Mouse (Mus musculus) ES-E14 (cell line): ENCODE data around the gene Ceacam18. TPM values are rescaled to one million over a fixed set of nuclear protein-coding genes. Genes with fewer than 3 reads are reported as not detected.

Experiments
- DNase-seq: peaks from one replicate; pipeline ENCODE4 v3.0.0-alpha.2; 2013; ENCODE audit warnings: low read depth, low spot score
- H3K27ac ChIP-seq: 2 replicates; pipeline ENCODE4 v1.5.1; 2012; ENCODE audit warnings: low read depth, mild to moderate bottlenecking, low read length, moderate library complexity, mixed read lengths; ENCODE audit not compliant: poor library complexity, insufficient read depth, severe bottlenecking
- H3K36me3 ChIP-seq: 2 replicates; pipeline ENCODE4 v1.6.1; 2012; ENCODE audit warnings: mild to moderate bottlenecking, low read length, moderate library complexity, mixed read lengths; ENCODE audit not compliant: control insufficient read depth, poor library complexity, insufficient read depth, severe bottlenecking
- H3K4me1 ChIP-seq, 2 experiments: fragments of 150-350 bp in 1 of 2; sonication (generic) in 1 of 2; 2 replicates each; pipeline ENCODE4 v1.6.1; 2012; ENCODE audit warnings: low read length in 2 of 2, mild to moderate bottlenecking in 1 of 2, mixed read lengths in 1 of 2; ENCODE audit not compliant: control insufficient read depth in 2 of 2, insufficient read depth in 2 of 2, poor library complexity in 1 of 2
- H3K4me3 ChIP-seq, 2 experiments: fragments of 150-350 bp in 1 of 2; sonication (generic) in 1 of 2; 2 replicates each; pipeline ENCODE4 v1.5.1; 2012; ENCODE audit warnings: low read length in 2 of 2, low read depth in 1 of 2, mild to moderate bottlenecking in 1 of 2, mixed read lengths in 1 of 2; ENCODE audit not compliant: insufficient read depth in 1 of 2, poor library complexity in 1 of 2, severe bottlenecking in 1 of 2
- H3K9ac ChIP-seq: 2 replicates; pipeline ENCODE4 v1.6.1; 2012; ENCODE audit warnings: low read depth, mild to moderate bottlenecking, low read length, mixed read lengths; ENCODE audit not compliant: poor library complexity, insufficient read depth, severe bottlenecking
- H3K9me3 ChIP-seq: fragments of 150-350 bp; sonication (generic); 2 replicates; pipeline ENCODE4 v1.6.1; 2012; ENCODE audit warnings: low read depth, mild to moderate bottlenecking, low read length; ENCODE audit not compliant: control insufficient read depth, insufficient read depth
- CHD2 ChIP-seq: IDR thresholded peaks from 2 replicates; pipeline ENCODE4 v1.6.1; 2014; ENCODE audit warnings: mild to moderate bottlenecking, low read depth, low read length, inconsistent platforms
- HCFC1 ChIP-seq: IDR thresholded peaks from 2 replicates; pipeline ENCODE4 v1.6.1; 2012; ENCODE audit warnings: low read length, inconsistent platforms, borderline replicate concordance; ENCODE audit not compliant: insufficient read depth
- MAFK ChIP-seq: IDR thresholded peaks from 2 replicates; pipeline ENCODE4 v1.6.1; 2014; ENCODE audit warnings: mild to moderate bottlenecking, low read depth, low read length, inconsistent platforms; ENCODE audit not compliant: insufficient read depth
- ZC3H11A ChIP-seq: IDR thresholded peaks from 2 replicates; pipeline ENCODE4 v1.6.1; 2012; ENCODE audit warnings: low read depth, mild to moderate bottlenecking, inconsistent platforms, low read length, borderline replicate concordance
- ZNF384 ChIP-seq: IDR thresholded peaks from 2 replicates; pipeline ENCODE4 v1.6.1; 2012; ENCODE audit warnings: low read depth, low read length, inconsistent platforms
- in situ Hi-C, 2 experiments: fragments of 600-800 bp; cut with MboI; formaldehyde crosslinking; loops; one replicate each; pipeline ENCODE4 v1.15.1; 2025; ENCODE audit warnings: low sequenced_read_pairs in 2 of 2, inconsistent platforms in 1 of 2; ENCODE audit not compliant: unreplicated experiment in 2 of 2
- total RNA-seq: library from RNA; depleted of rRNA; stranded (reverse); fragments of 300-350 nt; gene quantifications from 2 replicates; pipeline ENCODE4 v1.2.3, GENCODE M21; 2012

Gene Ceacam18
- total RNA-seq, 1 experiment = not detected

DNA sequence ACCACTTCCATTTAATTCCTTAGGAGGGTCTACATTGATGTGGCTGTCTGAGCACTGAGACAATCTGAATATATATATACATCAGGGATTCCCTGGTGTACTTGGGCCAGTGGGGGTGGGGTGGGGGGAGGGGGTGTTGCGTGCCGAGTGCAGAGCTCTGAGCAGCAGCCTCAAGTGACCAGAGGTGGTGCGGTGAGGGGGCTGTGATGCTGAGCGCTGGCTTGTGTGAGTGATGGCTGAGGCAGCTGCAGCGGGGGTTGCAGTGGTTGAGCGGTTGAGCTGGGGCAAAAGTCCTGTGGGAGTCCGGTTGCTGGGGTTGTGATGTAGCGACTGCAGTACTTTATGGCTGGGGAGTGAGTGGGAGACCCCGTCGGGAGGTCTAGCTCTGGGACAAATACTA, 10.7 kb upstream of the Ceacam18 start:
- in situ Hi-C loops = no loop called here
- H3K36me3 ChIP-seq = peaks cover 5% of the 10 kb centered on the region
- no peak for TF ChIP-seq ZNF384
- TF ChIP-seq CHD2 = no peak
- TF ChIP-seq HCFC1 = no peak
- H3K9ac ChIP-seq = peak overlapping the region; percentile 75
- DNase-seq = no peak
- H3K9me3 ChIP-seq = no peaks in the 10 kb centered on the region
- H3K4me3 ChIP-seq = peak overlapping the region; percentile 60 to 69
- no peak overlapping the region; the same call in 1 of the 2 replicates for H3K27ac ChIP-seq
- H3K4me1 ChIP-seq = peaks cover 0 to 3% of the 10 kb centered on the region in 2 experiments; a peak in 2 of 4 replicates

DNA sequence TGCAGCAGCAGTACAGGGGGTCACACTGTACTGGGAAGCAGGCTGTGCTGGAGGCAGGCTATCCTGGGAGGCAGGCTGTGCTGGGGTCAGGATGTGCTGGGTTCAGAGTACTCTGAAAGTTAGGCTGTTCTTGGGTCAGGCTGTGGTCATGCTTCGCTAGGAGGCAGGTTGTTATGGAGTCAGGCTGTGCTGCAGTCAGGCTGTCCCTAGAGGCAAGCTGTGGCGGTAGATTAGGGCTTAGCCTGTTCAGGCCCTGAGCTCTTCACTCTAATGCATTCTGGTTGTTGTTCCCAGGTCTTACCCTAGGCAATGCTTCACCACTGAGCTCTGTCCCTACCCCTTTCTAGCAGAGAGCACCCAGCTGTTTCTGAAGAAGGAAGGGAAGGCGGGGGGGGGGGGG, 9.4 kb upstream of the Ceacam18 start:
- no peak overlapping the region for H3K27ac ChIP-seq
- no peak for DNase-seq
- H3K9ac ChIP-seq = 0 out of 2 replicates have a peak overlapping the region, but pooled peaks have one; percentile 19
- peaks cover 0 to 3% of the 10 kb centered on the region in 2 experiments; a peak in 2 of 4 replicates for H3K4me1 ChIP-seq
- in situ Hi-C loops = no loop called here
- no peak for TF ChIP-seq ZC3H11A
- TF ChIP-seq MAFK = no peak
- no peak for TF ChIP-seq ZNF384
- TF ChIP-seq HCFC1 = no peak
- TF ChIP-seq CHD2 = no peak
- no peak overlapping the region for H3K4me3 ChIP-seq
- H3K36me3 ChIP-seq = no peaks in the 10 kb centered on the region
- no peaks in the 10 kb centered on the region for H3K9me3 ChIP-seq

DNA sequence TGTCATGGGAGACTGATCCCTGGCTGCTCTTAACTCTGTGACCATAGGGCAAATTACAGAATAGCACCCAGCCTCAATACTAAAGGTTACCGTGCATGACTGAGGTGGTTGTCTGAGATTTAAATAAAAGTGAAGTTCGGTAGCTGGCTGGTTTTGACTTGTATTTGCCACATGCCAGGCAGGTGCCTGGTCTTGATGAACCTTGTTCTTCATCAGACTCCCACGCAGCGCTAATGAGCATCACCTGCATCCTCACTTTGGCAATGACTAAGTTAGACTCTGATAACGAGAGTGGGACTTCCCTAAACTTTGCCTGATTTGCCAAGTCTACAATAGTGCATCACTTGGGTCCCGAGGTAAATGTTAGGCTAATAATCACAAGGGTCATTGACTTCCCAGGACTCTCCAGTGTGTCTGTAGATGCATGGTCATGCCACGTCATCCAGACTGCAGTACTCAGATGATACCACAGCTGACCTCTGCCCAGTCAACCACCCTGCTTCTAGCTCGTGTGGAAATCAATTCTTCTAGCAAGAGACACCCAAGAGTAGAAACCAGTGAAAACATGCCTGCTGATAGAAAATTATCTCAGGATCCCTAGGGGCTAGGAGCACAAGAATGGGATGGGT, 8.6 kb upstream of the Ceacam18 start:
- no peak overlapping the region for H3K27ac ChIP-seq
- no peak overlapping the region for H3K9ac ChIP-seq
- H3K4me1 ChIP-seq = peaks cover 0 to 3% of the 10 kb centered on the region in 2 experiments; a peak in 2 of 4 replicates
- TF ChIP-seq ZC3H11A (no peak), MAFK (no peak), ZNF384 (no peak), CHD2 (no peak), HCFC1 (no peak)
- no peaks in the 10 kb centered on the region for H3K9me3 ChIP-seq
- no peak overlapping the region for H3K4me3 ChIP-seq
- no peak for DNase-seq
- in situ Hi-C loops = no loop called here
- H3K36me3 ChIP-seq = no peaks in the 10 kb centered on the region

DNA sequence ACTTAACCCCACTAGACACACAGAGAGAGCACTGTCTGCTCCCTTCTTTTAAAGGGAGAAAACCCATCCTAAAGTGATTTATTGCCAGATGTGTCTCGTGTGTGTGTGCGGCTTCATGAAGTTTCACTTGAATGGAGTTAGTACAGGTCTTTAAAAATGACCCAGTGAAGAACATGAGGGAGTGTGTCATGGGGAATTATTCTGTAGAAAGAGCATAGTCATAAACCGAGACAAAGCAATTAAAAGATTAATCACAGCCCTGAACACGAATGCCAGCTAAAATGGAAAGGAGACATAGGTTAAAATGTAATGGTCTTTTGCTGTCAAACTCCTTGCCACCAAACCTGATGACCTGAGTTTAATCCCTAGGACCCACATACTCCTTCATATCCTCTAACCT, 567 bp upstream of the Ceacam18 start:
- TF ChIP-seq ZNF384 (no peak), ZC3H11A (no peak), MAFK (no peak)

DNA sequence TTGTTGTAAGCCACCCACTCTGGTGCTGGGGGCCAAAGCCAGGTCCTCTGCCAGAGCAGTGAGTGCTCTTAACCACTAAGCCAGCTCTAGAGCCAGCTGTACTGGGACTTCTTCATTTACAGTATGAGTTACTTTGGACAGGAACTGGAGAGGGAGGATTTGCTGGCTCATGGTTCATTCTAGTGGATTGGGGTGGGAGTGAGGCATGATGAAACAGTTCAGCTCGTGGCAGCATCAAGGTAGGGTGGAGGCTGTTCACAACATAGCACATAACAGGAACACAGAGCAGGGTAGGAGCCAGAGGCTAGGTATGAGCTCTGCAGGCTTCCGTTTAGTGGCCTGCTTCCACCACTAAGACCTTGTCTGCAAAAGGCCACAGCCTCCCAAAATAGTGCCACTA, 1.7 kb downstream of the Ceacam18 start:
- Histone ChIP-seq H3K9me3 (no peaks in the 10 kb centered on the region), H3K4me1 (peaks cover 0 to 6% of the 10 kb centered on the region in 2 experiments; a peak in 1 of 4 replicates), H3K9ac (no peak overlapping the region), H3K4me3 (no peak overlapping the region), H3K27ac (no peak overlapping the region), H3K36me3 (no peaks in the 10 kb centered on the region)
- in situ Hi-C loops = no loop called here
- DNase-seq = no peak
- TF ChIP-seq CHD2 = no peak
- no peak for TF ChIP-seq ZC3H11A
- TF ChIP-seq ZNF384 = no peak
- TF ChIP-seq HCFC1 = no peak
- no peak for TF ChIP-seq MAFK

More for the DNA sequence above, 567 bp upstream of the Ceacam18 start:
- Histone ChIP-seq H3K4me1 (peaks cover 0 to 6% of the 10 kb centered on the region in 2 experiments; a peak in 1 of 4 replicates), H3K9me3 (no peaks in the 10 kb centered on the region), H3K27ac (no peak overlapping the region), H3K4me3 (no peak overlapping the region), H3K36me3 (no peaks in the 10 kb centered on the region), H3K9ac (no peak overlapping the region)
- no peak for DNase-seq
- in situ Hi-C loops = no loop called here
